Mouse (Mus musculus): ENCODE results near the gene Utf1.

DNA sequence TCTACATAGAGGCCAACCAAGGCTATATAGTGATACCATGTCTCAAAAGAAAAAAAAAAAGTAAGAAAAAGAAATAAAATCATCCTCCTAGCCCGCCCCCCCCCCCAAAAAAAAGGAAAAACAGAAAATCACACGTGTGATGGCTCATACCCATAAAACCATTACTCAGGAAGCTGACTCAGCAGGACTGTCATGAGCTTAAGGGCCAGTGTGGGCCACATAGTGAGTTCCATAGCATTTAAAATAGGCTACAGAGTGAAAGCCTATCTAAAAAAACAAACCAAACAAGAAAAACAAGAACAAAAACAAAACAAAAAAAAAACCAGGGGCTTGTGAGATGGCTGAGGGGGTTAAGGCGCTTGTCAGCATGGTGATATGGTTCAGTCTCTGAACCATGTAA, 37.2 kb downstream of the Utf1 start:
- TF ChIP-seq POLR2A (IDR thresholded peaks at IDR 0.05; ENCODE audit: borderline replicate concordance, control insufficient read depth, low read depth, low read length), result no peak
- TF ChIP-seq CTCF (IDR thresholded peaks at IDR 0.05; ENCODE audit: control insufficient read depth, insufficient read depth, low read length), result no peak

Measured in bone marrow, adult 2 months (tissue).